Mouse (Mus musculus) spleen, adult 2 months (tissue): ENCODE measurements around the gene Ifit3. TPM values are rescaled to one million over a fixed set of nuclear protein-coding genes. Genes with fewer than 3 reads are reported as not detected.
"Not testable (repeated sequence)": the region's sequence is repeated elsewhere in the genome, so short reads cannot be mapped to it uniquely, and the experiment has no call there.

Source experiments
- DNase-seq, 2 experiments: peaks; one replicate each; pipeline versions ENCODE4 v3.0.0 to v3.0.0-alpha.2; 2012 to 2021; ENCODE audit warnings: low spot score in 2 of 2, low read depth in 1 of 2
- H3K27ac ChIP-seq: fragments of 200-500 bp; 2 replicates; pipeline ENCODE4 v1.5.1; 2012; ENCODE audit warnings: low read length, inconsistent platforms; ENCODE audit not compliant: insufficient read depth
- H3K27me3 ChIP-seq: fragments of 200-500 bp; 2 replicates; pipeline ENCODE4 v1.6.1; 2012; ENCODE audit warnings: mild to moderate bottlenecking, moderate library complexity, low read length, inconsistent platforms; ENCODE audit not compliant: control insufficient read depth, insufficient read depth
- H3K36me3 ChIP-seq: fragments of 200-500 bp; 2 replicates; pipeline ENCODE4 v1.6.1; 2012; ENCODE audit warnings: mild to moderate bottlenecking, low read length, inconsistent platforms; ENCODE audit not compliant: control insufficient read depth, insufficient read depth
- H3K4me1 ChIP-seq: fragments of 200-500 bp; 2 replicates; pipeline ENCODE4 v1.6.1; 2011; ENCODE audit warnings: inconsistent platforms; ENCODE audit not compliant: control insufficient read depth, insufficient read depth, insufficient read length
- H3K4me3 ChIP-seq: fragments of 200-500 bp; 2 replicates; pipeline ENCODE4 v1.5.1; 2011; ENCODE audit warnings: mild to moderate bottlenecking, inconsistent platforms; ENCODE audit not compliant: insufficient read depth, insufficient read length; ENCODE audit errors: extremely low read depth
- CTCF ChIP-seq: fragments of 200-500 bp; IDR thresholded peaks from 2 replicates; pipeline ENCODE4 v1.5.1; 2011; ENCODE audit warnings: mild to moderate bottlenecking, inconsistent platforms; ENCODE audit not compliant: insufficient read depth, insufficient read length, insufficient replicate concordance; ENCODE audit errors: extremely low read depth
- POLR2A ChIP-seq: fragments of 200-500 bp; IDR thresholded peaks from 2 replicates; pipeline ENCODE4 v1.6.1; 2011; ENCODE audit warnings: low read depth, low read length, inconsistent platforms
- WGBS: fragments of 180-500 bp; shearing (Covaris S2); methylation state at CpG from one replicate; pipeline ENCODE4 v1.1.7; 2018; 5-methylcytosine and 5-hydroxymethylcytosine counted together
- polyA plus RNA-seq: library from polyadenylated mRNA; depleted of rRNA; stranded (reverse); fragments of >200 nt; gene quantifications from 2 replicates; pipeline ENCODE4 v1.2.3, GENCODE M21; 2012

Gene Ifit3
- polyA plus RNA-seq, 1 experiment: 2.8 TPM

DNA sequence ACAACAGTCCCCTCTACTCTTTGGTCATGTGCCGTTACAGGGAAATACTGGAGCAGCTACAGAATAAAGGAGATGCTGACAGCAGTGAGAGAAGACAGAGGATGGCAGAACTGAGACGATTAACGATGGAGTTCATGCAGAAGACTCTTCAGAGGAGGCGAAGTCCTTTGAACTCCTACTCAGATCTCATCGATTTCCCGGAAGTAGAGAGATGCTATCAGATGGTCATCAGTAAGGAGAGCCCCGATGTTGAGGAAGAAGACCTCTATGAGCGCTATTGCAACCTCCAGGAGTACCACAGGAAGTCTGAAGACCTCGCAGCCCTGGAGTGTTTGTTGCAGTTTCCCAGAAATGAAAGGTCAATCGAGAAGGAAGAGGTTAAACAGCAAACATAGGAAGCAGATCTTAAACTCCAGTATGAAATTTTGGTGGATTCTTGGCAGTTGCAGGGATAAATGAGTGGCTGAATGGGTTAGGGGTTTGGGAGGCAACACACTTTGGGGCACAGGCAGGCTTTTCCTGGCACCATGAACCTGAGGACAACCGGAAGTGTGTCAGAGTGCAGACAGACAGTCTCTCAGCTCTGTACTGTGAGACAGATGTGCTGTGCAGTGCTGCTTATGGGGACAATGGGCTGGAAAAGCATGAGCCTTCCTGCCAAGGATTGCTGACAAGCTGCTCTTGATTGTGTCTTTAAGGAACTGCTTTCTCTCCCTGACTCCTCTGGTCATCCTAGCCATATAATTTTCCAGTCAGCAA is 29.1 kb downstream of the Ifit3 start:
- peak overlapping the region; percentile 27; the same call in 1 of the 2 replicates for H3K27ac ChIP-seq
- H3K4me3 ChIP-seq, H3K36me3 ChIP-seq, H3K27me3 ChIP-seq, H3K4me1 ChIP-seq, DNase-seq: not testable (repeated sequence)
- WGBS: 74% methylated on average over 5 of the region's 11 CpGs

DNA sequence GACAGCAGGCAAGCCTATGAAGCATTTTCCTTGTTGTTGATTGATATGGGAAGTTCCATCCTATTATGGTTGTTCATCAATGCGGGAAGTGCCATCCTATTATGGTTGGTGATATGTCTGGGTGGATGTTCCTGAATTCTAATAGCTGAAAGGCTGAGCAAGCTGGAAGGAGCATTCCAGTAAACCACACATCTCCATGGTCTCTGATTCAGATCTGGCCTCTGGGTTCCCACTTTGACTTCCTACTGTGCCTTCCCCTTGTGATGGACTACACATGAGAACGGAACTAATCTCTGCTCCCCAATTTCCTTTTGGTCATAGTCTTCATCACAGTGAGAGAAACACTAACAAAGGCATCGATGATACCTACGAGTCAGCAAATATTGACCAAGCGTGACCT is 37.5 kb downstream of the Ifit3 start:
- 91% methylated on average over 5 of the region's 5 CpGs for WGBS
- H3K27ac ChIP-seq: no peak overlapping the region
- no peak for TF ChIP-seq CTCF
- no peaks in the 10 kb centered on the region for H3K36me3 ChIP-seq
- no peak overlapping the region for H3K4me3 ChIP-seq
- H3K27me3 ChIP-seq: no peaks in the 10 kb centered on the region
- DNase-seq: no peak
- H3K4me1 ChIP-seq: peaks cover 3% of the 10 kb centered on the region; the same call in 1 of the 2 replicates

- no peak overlapping the region for H3K4me3 ChIP-seq
- DNase-seq: no peak
- peaks cover 3% of the 10 kb centered on the region; the same call in 1 of the 2 replicates for H3K4me1 ChIP-seq
- no peaks in the 10 kb centered on the region for H3K36me3 ChIP-seq
- no peak for TF ChIP-seq CTCF
- TF ChIP-seq POLR2A: no peak
- H3K27me3 ChIP-seq: no peaks in the 10 kb centered on the region
- peak overlapping the region; percentile 65 for H3K27ac ChIP-seq
- 91% methylated on average over 6 of the region's 6 CpGs for WGBS
Observed at GRCm38 (mm10) chr19:34623781-34624180, 40.5 kb downstream of the Ifit3 start.

DNA sequence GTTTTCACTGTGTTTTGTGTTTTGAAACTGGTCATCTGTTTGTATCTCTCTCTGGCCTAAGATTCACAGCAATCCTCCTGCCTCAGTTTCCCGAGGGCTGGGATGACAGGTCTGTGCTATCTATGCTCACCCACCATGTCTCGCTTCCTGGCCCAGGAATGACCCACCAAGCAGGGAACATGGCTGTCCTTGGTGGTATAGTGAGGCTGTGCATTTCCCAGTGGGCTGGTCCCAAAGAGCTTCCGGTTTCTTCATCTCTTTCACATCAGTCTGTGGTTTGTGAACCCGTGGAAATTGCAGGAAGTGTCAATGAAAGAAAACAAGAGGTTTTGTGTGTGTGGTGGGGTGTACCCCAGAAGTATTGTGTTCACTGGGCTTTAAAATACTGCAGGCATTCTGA is 41.3 kb downstream of the Ifit3 start:
- peak overlapping the region; percentile 2; the same call in 1 of the 2 replicates for H3K27ac ChIP-seq
- no peak for DNase-seq
- WGBS: 51% methylated on average over 4 of the region's 4 CpGs

DNA sequence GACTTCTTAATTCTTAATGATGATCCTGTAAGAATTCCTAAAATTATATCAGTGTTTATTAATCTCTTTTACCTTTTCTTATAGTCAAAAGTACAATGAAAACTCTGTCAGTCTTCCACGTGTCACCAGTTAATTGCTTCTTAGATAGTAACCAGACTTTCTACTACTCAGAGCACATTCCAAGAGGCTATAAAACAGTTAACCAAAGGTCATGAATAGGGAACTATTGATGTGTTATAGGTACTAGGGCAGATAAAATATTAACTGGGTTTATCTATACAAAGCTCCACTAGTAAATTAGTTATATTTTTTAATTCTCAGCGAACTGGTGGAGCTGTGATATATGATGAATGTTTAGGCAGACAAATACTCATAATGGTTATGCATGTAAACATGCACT is 44.2 kb downstream of the Ifit3 start:
- H3K4me1 ChIP-seq: peaks cover 3% of the 10 kb centered on the region; the same call in 1 of the 2 replicates
- 92% methylated on average over 2 of the region's 2 CpGs for WGBS
- no peak for TF ChIP-seq CTCF
- TF ChIP-seq POLR2A: no peak
- no peak overlapping the region for H3K27ac ChIP-seq
- H3K4me3 ChIP-seq: no peak overlapping the region
- no peaks in the 10 kb centered on the region for H3K27me3 ChIP-seq
- no peaks in the 10 kb centered on the region for H3K36me3 ChIP-seq
- DNase-seq: no peak

More for the DNA sequence above, 41.3 kb downstream of the Ifit3 start:
- TF ChIP-seq POLR2A (no peak), CTCF (no peak)
- Histone ChIP-seq H3K4me3 (no peak overlapping the region), H3K27me3 (no peaks in the 10 kb centered on the region), H3K4me1 (peaks cover 3% of the 10 kb centered on the region; the same call in 1 of the 2 replicates), H3K36me3 (no peaks in the 10 kb centered on the region)

DNA sequence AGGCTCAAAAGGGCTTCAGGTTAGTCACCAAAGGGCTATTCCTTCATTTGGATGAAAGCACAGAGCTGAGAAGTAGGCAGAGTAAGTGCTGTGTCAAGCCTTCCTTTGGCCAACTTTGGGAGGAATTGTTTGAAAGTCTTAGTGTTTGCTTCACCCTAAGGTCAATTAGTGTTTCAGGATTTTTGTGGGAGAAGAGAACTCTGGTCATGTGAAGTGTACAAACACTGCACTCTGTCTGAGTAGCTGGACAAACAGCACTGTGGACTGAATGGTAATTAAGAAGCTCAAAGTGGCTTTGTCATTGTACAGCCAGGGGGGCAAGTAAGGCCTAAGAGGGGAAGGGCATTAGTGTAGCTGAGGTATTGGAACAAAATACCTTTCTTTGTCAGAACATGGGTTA is 48.2 kb downstream of the Ifit3 start:
- no peak for TF ChIP-seq POLR2A
- TF ChIP-seq CTCF: no peak
- H3K36me3 ChIP-seq: no peaks in the 10 kb centered on the region

DNA sequence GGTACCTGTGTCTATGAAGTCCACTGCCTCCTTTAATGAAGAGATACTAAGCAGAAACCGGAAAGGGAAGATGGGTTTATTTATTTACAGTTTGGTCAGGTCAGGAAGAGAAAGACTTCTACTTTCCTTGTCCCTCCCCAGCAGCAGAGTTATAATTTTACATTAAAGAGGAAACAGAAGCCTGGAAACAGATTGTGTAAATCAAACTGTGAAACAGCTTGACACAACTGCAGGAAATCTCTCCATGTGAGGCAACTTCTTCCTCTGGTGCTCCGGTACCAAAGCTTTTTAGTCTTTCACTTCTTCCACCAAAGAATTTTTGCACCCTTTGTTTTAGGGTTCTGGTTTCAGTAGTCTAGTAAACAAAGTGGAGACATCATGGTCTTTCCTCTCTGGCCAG is 50.2 kb downstream of the Ifit3 start:
- no peak overlapping the region for H3K27ac ChIP-seq
- TF ChIP-seq CTCF (no peak), POLR2A (no peak)
- WGBS: 23% methylated on average over 2 of the region's 2 CpGs

More for the DNA sequence above, 48.2 kb downstream of the Ifit3 start:
- Histone ChIP-seq H3K27ac (no peak overlapping the region), H3K27me3 (no peaks in the 10 kb centered on the region), H3K4me1 (no peaks in the 10 kb centered on the region), H3K4me3 (no peak overlapping the region)
- DNase-seq: no peak

More for the DNA sequence above, 50.2 kb downstream of the Ifit3 start:
- H3K4me1 ChIP-seq: no peaks in the 10 kb centered on the region
- H3K36me3 ChIP-seq: no peaks in the 10 kb centered on the region
- no peak for DNase-seq
- no peaks in the 10 kb centered on the region for H3K27me3 ChIP-seq
- H3K4me3 ChIP-seq: no peak overlapping the region
